Mouse (Mus musculus): ENCODE measurements around the gene Clec2e. TPM values are rescaled to one million over a fixed set of nuclear protein-coding genes. Genes with fewer than 3 reads are reported as not detected.
"Not testable (repeated sequence)": the region's sequence is repeated elsewhere in the genome, so short reads cannot be mapped to it uniquely, and the experiment has no call there.

The Clec2e gene
- not detected in 2 replicates for polyA plus RNA-seq (2012)

DNA sequence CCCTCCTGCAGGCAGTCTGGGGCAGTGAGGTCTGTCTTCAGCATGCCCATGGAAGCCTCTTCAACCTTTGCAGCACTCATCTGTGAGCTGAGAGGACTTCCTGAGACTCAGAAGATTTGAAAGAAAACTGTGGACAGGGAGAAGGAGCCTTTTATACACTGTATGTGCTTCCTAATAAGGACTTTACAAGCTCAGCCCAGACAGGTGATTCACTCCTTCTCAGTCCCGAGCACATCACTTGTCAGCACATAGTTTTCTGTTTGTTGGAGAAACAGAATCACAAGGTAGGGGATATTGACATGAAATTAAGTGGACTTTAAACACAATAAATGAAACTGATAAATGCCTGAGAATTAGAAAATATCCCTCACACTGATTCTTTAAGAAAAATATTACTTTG, at the start of gene Clec2e:
Clec2e (minus strand) TSS at position 120 of the 400 bp plus-strand sequence.
- TF ChIP-seq GATA1 (IDR thresholded peaks at IDR 0.05; ENCODE audit: low read length), result not testable (repeated sequence)

GRCm38 (mm10) chr6:129146812-129147211, 46.1 kb upstream of the Clec2e start:
- TF ChIP-seq GATA1 (IDR thresholded peaks at IDR 0.05; ENCODE audit: low read length), result no peak

DNA sequence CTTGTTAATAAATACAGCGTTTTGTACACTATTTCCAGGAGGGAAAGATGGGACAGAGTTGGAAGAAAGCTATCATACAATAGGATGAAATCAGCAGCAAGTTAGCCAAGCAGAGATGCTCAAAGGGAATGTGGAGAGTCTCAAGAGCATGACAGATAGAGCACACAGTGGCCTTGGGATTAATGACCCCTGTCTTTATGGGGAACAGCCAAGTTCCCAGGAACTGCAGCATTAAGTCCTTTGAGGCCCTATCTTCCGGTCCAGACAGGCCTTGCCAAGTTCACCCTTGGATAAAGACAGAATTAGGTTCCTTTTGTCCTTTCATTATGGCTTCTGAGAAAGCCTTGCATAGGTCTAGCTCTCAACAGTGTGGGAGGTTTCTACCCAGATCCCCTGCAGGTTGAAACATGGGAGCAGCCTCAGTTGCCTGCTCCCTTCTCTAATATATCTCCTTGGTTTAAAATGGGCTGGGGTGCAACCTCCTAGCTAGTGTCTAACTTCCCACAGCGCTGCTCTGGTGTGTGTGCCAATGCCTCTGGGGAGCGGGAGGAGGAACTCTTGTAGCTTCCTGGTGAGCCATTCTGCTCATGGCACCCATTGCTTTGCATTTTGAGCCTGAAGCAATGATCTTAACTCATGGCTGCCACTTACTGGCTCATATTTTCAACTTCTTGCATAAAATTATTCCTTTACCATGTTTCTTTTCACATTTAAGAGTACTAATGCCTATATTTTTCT, 32.1 kb upstream of the Clec2e start:
- TF ChIP-seq GATA1 (IDR thresholded peaks at IDR 0.05; ENCODE audit: low read length), result no peak

DNA sequence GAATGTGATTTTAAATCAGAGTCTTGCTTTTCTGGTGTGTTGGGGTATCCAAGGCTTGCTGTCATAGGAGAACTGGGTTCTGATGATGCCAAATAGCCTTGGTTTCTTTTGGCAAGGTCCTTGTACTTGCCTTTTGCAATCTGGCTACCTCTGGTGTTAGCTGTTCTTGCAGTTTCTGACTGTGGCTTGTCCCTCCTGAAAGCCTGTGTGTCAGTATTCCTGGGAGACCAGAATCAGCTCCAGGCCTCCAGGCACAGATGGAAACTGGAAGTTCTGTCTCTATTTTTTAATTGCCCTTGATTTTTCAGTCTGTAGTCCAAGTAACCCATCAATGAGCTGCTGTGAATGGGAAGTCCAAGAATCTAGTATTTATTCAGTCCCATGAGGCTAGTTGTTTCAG, 26.1 kb upstream of the Clec2e start:
- TF ChIP-seq GATA1 (IDR thresholded peaks at IDR 0.05; ENCODE audit: low read length), result no peak

- TF ChIP-seq GATA1 (IDR thresholded peaks at IDR 0.05; ENCODE audit: low read length), result no peak
Observed at GRCm38 (mm10) chr6:129116223-129116622, 15.5 kb upstream of the Clec2e start.

DNA sequence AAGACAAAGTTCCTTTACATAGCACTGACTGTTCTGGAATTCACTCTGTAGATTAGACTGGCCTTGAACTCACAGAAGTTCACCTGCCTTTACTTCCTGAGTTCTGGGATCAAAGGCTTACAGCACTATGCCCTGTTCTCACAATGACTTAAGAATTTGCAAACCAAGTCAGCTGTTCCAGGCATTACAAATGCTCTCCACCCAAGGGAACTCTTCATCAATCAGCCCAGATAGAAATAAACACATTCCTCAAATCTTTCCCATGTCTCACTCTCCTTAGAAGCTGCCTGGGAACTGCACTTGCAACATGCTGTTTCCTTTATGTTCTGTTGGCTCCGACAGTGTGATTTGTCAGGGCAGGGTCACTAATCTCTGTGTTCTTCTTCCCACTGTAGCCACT, 13.1 kb upstream of the Clec2e start:
- no peak for TF ChIP-seq GATA1 (IDR thresholded peaks at IDR 0.05; ENCODE audit: low read length)

DNA sequence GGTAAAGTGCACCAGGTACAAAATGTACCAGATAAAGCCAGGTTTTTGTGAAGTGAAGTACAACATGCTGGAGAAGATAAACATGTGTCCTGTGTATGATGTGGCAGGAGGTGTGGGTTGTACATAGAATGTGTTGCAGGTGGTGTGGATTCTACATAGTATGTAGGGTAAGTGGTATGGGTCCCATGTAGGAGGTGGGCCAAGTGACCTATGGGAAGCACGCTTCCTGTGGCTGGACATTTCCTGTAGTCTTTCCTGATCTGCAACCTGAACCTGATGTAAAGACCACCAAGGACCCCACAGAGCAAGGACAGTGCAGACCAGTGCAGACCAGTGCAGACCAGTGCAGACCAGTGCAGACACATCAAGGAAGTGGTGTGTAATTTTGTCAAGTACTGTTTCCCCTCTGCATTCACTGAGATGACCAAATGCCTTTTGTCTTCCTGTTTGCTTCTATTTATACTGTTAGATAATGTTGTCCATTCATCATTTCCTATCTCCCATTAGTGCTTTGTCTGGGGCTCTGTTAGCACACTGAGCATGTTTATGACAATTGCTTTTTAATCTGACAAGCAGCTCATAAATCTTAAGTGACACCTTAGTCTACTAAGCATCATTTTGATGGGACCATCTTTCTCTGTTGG, 12.4 kb upstream of the Clec2e start:
- TF ChIP-seq GATA1 (IDR thresholded peaks at IDR 0.05; ENCODE audit: low read length), result no peak

GRCm38 (mm10) chr6:129112526-129112925, 11.8 kb upstream of the Clec2e start:
- TF ChIP-seq GATA1 (IDR thresholded peaks at IDR 0.05; ENCODE audit: low read length), result no peak

DNA sequence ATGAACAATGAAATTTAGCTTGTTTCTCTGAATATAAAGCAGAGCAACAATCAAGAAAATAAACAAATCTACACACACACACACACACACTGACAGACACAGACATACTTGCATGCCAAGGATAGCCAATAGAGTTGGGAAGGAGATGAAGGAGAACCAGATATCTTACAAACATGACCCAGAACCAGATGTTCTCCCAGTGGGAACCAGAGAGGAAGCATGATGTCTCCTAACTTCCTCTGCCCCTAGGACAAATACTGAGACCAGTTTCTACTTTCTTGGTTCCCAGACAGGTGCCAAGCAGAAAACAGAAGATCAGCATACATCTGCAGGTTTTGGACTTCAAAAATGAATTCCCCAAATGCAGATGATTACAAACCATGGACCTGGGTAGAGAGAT, 7.2 kb upstream of the Clec2e start:
- no peak for TF ChIP-seq GATA1 (IDR thresholded peaks at IDR 0.05; ENCODE audit: low read length)

- TF ChIP-seq GATA1 (IDR thresholded peaks at IDR 0.05; ENCODE audit: low read length), result no peak
Observed at GRCm38 (mm10) chr6:129102858-129103555, 2.3 kb upstream of the Clec2e start.

- TF ChIP-seq GATA1 (IDR thresholded peaks at IDR 0.05; ENCODE audit: low read length), result no peak
Observed at GRCm38 (mm10) chr6:129101604-129102003, 891 bp upstream of the Clec2e start.

DNA sequence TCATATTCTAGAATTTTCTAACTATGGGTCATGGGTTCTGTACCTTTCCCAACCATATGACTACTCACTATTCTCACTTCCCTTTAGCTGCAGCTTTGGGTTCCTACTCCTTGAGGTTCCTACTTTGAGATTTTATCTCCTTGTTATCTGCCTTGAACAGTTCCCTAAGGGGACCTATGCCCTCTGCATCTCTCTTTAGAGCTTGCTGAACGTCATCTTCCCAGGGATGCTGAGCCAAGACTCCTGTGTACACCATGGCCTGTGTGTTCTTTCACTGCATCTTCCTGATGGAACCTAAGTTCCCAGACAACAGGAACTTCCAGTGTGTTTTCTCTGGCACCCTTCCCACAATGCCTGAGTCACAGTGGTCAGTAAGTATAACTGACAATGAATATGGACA, 2.8 kb downstream of the Clec2e start:
- no peak for TF ChIP-seq GATA1 (IDR thresholded peaks at IDR 0.05; ENCODE audit: low read length)

GRCm38 (mm10) chr6:129095166-129095565, 5.5 kb downstream of the Clec2e start:
- TF ChIP-seq GATA1 (IDR thresholded peaks at IDR 0.05; ENCODE audit: low read length), result no peak

DNA sequence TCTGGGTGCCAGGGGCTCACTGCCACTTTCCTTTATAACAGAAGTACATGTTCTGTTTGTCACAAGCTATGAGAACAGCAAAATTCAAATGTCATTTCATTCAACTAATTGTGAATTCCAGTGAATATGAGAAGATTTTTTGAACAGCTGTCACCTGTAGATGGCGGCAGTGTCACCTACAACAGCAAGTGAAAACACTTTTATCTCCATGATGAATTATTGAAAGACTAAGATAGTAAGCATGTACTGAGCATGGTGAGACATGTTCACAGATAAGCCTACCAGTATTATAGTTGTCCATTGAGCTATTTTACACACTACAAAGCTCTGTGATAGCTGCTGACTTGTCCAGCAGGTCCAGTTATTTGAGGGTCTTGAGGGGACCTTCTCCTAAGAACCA, 12.6 kb downstream of the Clec2e start:
- TF ChIP-seq GATA1 (IDR thresholded peaks at IDR 0.05; ENCODE audit: low read length), result no peak

DNA sequence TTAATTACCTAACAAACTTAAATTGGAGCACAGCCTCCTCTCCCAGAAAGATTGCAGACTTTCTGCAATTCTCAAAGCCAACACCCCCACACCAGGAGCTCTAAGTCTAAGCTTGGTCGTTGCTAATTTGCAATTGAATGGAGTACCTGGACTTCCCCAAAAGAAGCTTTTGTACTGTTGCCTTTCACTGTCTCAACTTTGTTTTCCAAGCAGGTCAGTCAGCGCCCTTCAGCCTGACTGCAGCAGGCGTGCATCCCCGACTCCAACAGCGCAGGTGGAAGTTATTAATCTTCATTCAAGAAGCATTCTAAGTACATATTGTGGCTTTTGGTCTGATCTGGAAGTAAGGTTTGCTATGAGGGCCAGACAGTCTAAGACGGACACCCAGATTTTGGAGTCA, 15.6 kb downstream of the Clec2e start:
- no peak for TF ChIP-seq GATA1 (IDR thresholded peaks at IDR 0.05; ENCODE audit: low read length)

DNA sequence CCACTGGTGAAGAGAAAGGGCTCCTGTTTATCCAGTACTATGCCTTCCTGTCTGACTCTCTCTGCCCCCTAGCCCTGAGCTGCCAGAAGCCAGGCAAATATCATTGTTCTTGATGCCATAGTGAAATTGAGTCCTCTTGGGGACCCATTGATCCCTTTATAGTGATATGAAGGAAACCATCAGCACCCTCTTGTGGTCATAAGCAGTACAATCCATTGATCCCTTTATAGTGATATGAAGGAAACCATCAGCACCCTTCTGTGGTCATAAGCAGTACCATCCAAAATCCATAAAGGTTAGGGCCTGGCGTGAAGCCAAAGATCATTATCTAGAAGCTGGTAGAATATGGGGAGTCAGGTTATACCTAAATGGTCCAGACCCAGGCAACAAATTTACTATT, 33.7 kb downstream of the Clec2e start:
- TF ChIP-seq GATA1 (IDR thresholded peaks at IDR 0.05; ENCODE audit: low read length), result no peak

Data from G1E-ER4 (cell line).